Mouse (Mus musculus): Measurements from ENCODE around the gene Acan. TPM values are rescaled to one million over a fixed set of nuclear protein-coding genes. Genes with fewer than 3 reads are reported as not detected.

The Acan gene
- total RNA-seq, 2 experiments from 2014 or later: 0.43 to 0.48 TPM

- no peak for DNase-seq
Measured at GRCm38 (mm10) chr7:79139891-79140591, 86.8 kb downstream of the Acan start.

- no peak for DNase-seq
Measured at GRCm38 (mm10) chr7:79140897-79141296, 87.6 kb downstream of the Acan start.

- peak; percentile 38 for DNase-seq
Measured at GRCm38 (mm10) chr7:79147011-79147837, 93.9 kb downstream of the Acan start.

GRCm38 (mm10) chr7:79147931-79148653 lies 94.8 kb downstream of the Acan start:
- DNase-seq: no peak

GRCm38 (mm10) chr7:79148711-79149266 lies 95.5 kb downstream of the Acan start, which contains the start of gene Mfge8:
Gene Mfge8, minus strand, starts transcription at chr7:79149060.
- peak; percentile 91 for DNase-seq

GRCm38 (mm10) chr7:79149522-79149921 lies 96.2 kb downstream of the Acan start:
- DNase-seq: no peak

GRCm38 (mm10) chr7:79159406-79159805 lies 106.1 kb downstream of the Acan start:
- DNase-seq: no peak

Other genes starting within 250 kb of the Acan start
- gene Det1, start 206.2 kb upstream of the Acan start, total RNA-seq (2021): 10 to 100 TPM; 13.3 to 14.5 TPM
- 10 to 100 TPM; 42.4 to 44.6 TPM for gene Aen, start 157.6 kb upstream of the Acan start, total RNA-seq (2021)
- 1 to 10 TPM in 1 of 2 experiments, under 1 TPM in 1; 0.69 to 3.2 TPM for gene Isg20, start 140.1 kb upstream of the Acan start, total RNA-seq (2021)
- under 1 TPM; 0.18 to 0.54 TPM for gene Hapln3, start 77.5 kb downstream of the Acan start, total RNA-seq (2021)
- 10 to 100 TPM; 46.9 to 52.5 TPM for gene Mfge8, start 95.6 kb downstream of the Acan start, total RNA-seq (2021)
- gene Abhd2, start 219.7 kb downstream of the Acan start, total RNA-seq (2021): 1 to 10 TPM; 6.1 to 7.1 TPM

Data from gastrocnemius, postnatal 25 days (tissue).